Mouse (Mus musculus) Patski (cell line): ENCODE measurements around the gene Dnah8. TPM values are rescaled to one million over a fixed set of nuclear protein-coding genes. Genes with fewer than 3 reads are reported as not detected.

Experiments used
- ATAC-seq: fragments of 100-300 bp; one replicate; pipeline ENCODE4 v1.8.0; 2021
- CTCF ChIA-PET: fragments of 350-600 bp; sonication (Branson Sonifier 250); formaldehyde crosslinking; loops from one replicate; lab custom pipeline; 2022; ENCODE audit warnings: inconsistent platforms; lab: Charles Lee
- POLR2A ChIA-PET: fragments of 350-600 bp; sonication (Branson Sonifier 250); formaldehyde crosslinking; loops from one replicate; lab custom pipeline; 2022; ENCODE audit warnings: antibody characterized with exemption, inconsistent platforms; lab: Charles Lee
- DNase-seq: peaks from one replicate; pipeline ENCODE4 v3.0.0-alpha.2; 2011; ENCODE audit warnings: low read depth, low spot score
- H3K27me3 ChIP-seq: fragments of 371-371 bp; one replicate; pipeline ENCODE4 v1.5.1; 2021
- CTCF ChIP-seq: fragments of 100-300 bp; IDR thresholded peaks from one replicate; pipeline ENCODE4 v1.5.1; 2021
- in situ Hi-C: fragments of 300-500 bp; cut with MboI; formaldehyde crosslinking; loops from 3 replicates; pipeline ENCODE4 v1.11.1; 2018; ENCODE audit warnings: low pct_unique_long_range_greater_than_20kb, mixed read lengths
- polyA plus RNA-seq: library from polyadenylated mRNA; unstranded; gene quantifications from one replicate; pipeline ENCODE4 v1.2.3, GENCODE M21; 2021

Gene Dnah8
- polyA plus RNA-seq, 1 experiment from 2014 or later = not detected

DNA sequence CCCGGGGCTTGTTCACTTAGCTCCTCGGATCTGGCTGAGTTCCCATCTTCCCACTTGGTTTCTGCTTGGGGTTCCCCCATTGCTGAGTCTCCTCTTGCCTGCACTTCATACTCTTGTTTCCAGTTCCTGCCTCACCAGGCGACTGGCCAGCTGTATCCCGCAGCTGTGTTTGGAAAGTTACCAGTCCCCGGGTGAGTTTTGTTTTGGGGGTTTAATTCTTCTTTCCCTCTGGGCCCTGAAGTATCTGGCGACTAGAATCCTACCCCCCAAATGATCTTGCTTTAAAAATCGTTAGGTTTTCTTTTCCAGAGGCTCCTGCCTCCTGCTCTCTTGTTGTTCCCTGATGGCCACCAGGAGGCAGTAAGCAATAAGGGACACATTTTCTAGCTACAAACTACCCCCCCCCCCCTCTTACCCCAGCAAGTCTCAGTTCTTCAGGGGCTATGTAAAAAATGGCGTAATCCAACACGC lies 220.2 kb downstream of the Dnah8 start:
- DNase-seq = no peak
- TF ChIP-seq CTCF = no peak
- ATAC-seq = no peak
- in situ Hi-C loops = no loop called here
- peaks cover 5% of the 10 kb centered on the region for H3K27me3 ChIP-seq
- CTCF ChIA-PET = interaction anchor here (0.6 kb wide), 1 partner anchor 66 kb away, joined by 3 read pairs; no protein-coding TSS in a partner anchor
- POLR2A ChIA-PET = interaction anchor here (0.6 kb wide), 1 partner anchor 209 kb away, joined by 3 read pairs; no protein-coding TSS in a partner anchor

GRCm38 (mm10) chr17:30847498-30847897 lies 223.3 kb downstream of the Dnah8 start:
- POLR2A ChIA-PET = no interaction called here

GRCm38 (mm10) chr17:30848086-30848485 lies 223.9 kb downstream of the Dnah8 start:
- peaks cover 5% of the 10 kb centered on the region for H3K27me3 ChIP-seq
- ChIA-PET CTCF (no interaction called here), POLR2A (no interaction called here)
- TF ChIP-seq CTCF = no peak
- DNase-seq = no peak
- no peak for ATAC-seq
- in situ Hi-C loops = no loop called here

More at GRCm38 (mm10) chr17:30847498-30847897, 223.3 kb downstream of the Dnah8 start:
- in situ Hi-C loops = no loop called here
- TF ChIP-seq CTCF = no peak
- peaks cover 5% of the 10 kb centered on the region for H3K27me3 ChIP-seq
- no peak for ATAC-seq
- DNase-seq = peak; percentile 10
- CTCF ChIA-PET = interaction anchor here (1.2 kb wide), 1 partner anchor 12 kb away, joined by 3 read pairs; no protein-coding TSS in a partner anchor

DNA sequence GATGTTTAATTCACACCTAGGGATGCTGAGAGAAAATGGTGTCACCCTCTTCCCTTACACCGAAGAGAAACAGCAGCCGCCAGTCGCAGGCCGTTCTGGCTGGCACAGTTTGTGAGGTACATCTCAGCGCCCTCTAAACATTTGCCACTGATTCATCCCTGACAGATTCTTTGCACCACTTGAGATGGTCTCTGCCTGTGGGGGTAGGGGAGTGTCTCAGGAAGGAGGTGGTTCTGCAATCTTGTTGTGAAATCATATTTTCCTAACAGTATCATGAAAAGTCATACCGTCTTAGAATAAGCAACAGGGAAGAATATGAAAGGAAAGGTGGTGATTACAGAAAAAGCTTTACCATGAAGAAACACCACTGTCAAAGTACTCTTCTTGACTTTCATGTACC lies 224.7 kb downstream of the Dnah8 start:
- in situ Hi-C loops = no loop called here
- H3K27me3 ChIP-seq = peaks cover 8% of the 10 kb centered on the region
- CTCF ChIA-PET = no interaction called here
- DNase-seq (no peak), ATAC-seq (no peak)
- TF ChIP-seq CTCF = no peak
- POLR2A ChIA-PET = no interaction called here

- ChIA-PET POLR2A (no interaction called here), CTCF (no interaction called here)
- DNase-seq (no peak), ATAC-seq (no peak)
- peaks cover 13% of the 10 kb centered on the region for H3K27me3 ChIP-seq
- TF ChIP-seq CTCF = no peak
- in situ Hi-C loops = no loop called here
Observed at GRCm38 (mm10) chr17:30849813-30850212, 225.7 kb downstream of the Dnah8 start.

GRCm38 (mm10) chr17:30852345-30852744 lies 228.2 kb downstream of the Dnah8 start:
- ChIA-PET CTCF (no interaction called here), POLR2A (no interaction called here)
- no peak for DNase-seq

DNA sequence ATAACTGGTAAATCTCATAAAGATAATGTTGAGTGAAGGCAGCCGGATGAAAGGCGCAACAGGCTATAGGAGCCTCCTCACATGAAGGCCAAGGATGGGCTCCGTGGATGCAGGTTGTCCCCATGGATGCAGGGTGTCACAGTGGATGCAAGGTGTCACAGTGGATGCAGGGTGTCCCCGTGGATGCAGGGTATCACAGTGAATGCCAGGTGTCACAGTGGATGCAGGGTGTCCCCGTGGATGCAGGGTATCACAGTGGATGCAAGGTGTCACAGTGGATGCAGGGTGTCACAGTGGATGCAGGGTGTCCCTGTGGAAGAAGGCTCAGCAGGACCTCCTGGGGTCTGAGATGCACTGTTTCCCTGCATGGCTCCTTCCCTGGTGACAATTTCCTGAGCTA lies 233.2 kb downstream of the Dnah8 start:
- no peak for ATAC-seq
- POLR2A ChIA-PET = no interaction called here
- CTCF ChIA-PET = no interaction called here
- in situ Hi-C loops = no loop called here
- no peak for DNase-seq
- no peak for TF ChIP-seq CTCF
- peaks cover 8% of the 10 kb centered on the region for H3K27me3 ChIP-seq

More at GRCm38 (mm10) chr17:30852345-30852744, 228.2 kb downstream of the Dnah8 start:
- in situ Hi-C loops = no loop called here
- TF ChIP-seq CTCF = no peak
- no peak for ATAC-seq
- peaks cover 8% of the 10 kb centered on the region for H3K27me3 ChIP-seq

- in situ Hi-C loops = no loop called here
- TF ChIP-seq CTCF = no peak
- POLR2A ChIA-PET = no interaction called here
- peaks cover 11% of the 10 kb centered on the region for H3K27me3 ChIP-seq
- DNase-seq (no peak), ATAC-seq (no peak)
- CTCF ChIA-PET = no interaction called here
Observed at GRCm38 (mm10) chr17:30858586-30859259, 234.6 kb downstream of the Dnah8 start.

DNA sequence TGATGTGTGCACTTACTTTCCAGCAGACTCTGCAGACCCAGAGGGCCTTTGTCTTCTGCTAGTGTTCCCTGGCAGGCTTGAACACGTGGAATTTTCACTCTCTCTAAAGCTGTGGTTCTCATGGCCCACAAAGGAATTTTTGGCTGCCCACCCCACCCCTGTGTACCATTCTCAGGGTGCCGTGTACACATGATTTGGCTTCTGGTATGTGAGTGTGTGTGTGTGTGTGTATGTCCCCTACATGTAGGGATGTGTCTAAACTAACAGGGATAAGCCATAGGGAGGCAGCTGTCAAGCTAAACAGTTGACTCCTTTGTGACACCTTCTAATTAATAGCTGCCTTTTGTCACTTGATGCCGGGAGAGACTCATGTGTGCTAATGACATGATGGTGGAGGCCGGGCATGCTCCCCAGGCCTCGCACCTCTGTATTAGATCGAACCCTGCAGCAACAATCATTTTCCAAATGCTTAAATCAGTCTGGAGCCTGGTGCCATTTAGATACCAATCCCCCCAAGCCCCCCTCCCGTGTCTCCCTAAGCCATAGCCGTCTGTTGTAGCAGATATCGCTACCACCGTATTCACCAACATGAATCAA lies 235.9 kb downstream of the Dnah8 start:
- peaks cover 5% of the 10 kb centered on the region for H3K27me3 ChIP-seq
- POLR2A ChIA-PET = no interaction called here
- TF ChIP-seq CTCF = no peak
- CTCF ChIA-PET = no interaction called here
- DNase-seq = no peak
- in situ Hi-C loops = no loop called here
- ATAC-seq = no peak

DNA sequence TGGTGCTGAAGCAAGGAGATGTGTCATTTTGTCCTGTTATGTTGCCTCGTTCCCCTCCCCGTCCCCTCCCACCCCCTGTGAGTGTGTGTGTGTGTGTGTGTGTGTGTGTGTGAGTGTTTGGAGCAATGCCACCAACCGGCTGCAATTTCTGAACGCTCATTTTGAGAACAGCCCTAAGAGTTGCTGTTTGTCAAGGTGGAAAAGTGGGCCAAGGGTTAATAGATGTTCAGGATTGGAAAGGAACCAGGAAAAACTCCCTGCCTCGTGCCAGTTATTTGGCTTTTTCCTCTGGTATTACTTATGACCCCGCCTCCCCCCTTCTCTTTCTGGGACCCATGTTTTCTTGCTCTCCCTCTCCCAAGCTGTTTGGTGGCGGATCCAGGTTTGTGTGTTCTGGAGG lies 236.5 kb downstream of the Dnah8 start:
- in situ Hi-C loops = no loop called here
- no peak for DNase-seq
- H3K27me3 ChIP-seq = peaks cover 5% of the 10 kb centered on the region

GRCm38 (mm10) chr17:30866281-30866680 lies 242.1 kb downstream of the Dnah8 start:
- no peak for TF ChIP-seq CTCF
- in situ Hi-C loops = no loop called here
- no peak for DNase-seq
- POLR2A ChIA-PET = no interaction called here
- no peak for ATAC-seq
- peaks cover 11% of the 10 kb centered on the region for H3K27me3 ChIP-seq
- CTCF ChIA-PET = interaction anchor here (0.9 kb wide), 1 partner anchor 11 kb away, joined by 3 read pairs; no protein-coding TSS in a partner anchor

More for the DNA sequence above, 236.5 kb downstream of the Dnah8 start:
- ChIA-PET POLR2A (no interaction called here), CTCF (no interaction called here)
- ATAC-seq = no peak
- TF ChIP-seq CTCF = no peak
